Mouse (Mus musculus) cerebellum, adult 8-10 months (tissue): ENCODE results near the gene Rtn4.
A peak's percentile ranks its signal among the peaks of the same experiment; 100 is the strongest.
"Not testable (repeated sequence)": the region's sequence is repeated elsewhere in the genome, so short reads cannot be mapped to it uniquely, and the experiment has no call there.

ENCODE experiments used
- DNase-seq: peaks from one replicate; pipeline ENCODE4 v3.0.0; 2022

Gene Rtn4

GRCm38 (mm10) chr11:29714789-29715188, 22.0 kb downstream of the Rtn4 start:
- DNase-seq: no peak

- DNase-seq: no peak
Observed at GRCm38 (mm10) chr11:29715499-29715898, 22.8 kb downstream of the Rtn4 start.

GRCm38 (mm10) chr11:29718541-29718940, 25.8 kb downstream of the Rtn4 start:
- DNase-seq: no peak

- no peak for DNase-seq
Observed at GRCm38 (mm10) chr11:29719597-29719996, 26.9 kb downstream of the Rtn4 start.

- DNase-seq: no peak
Observed at GRCm38 (mm10) chr11:29724213-29724612, 31.5 kb downstream of the Rtn4 start.

GRCm38 (mm10) chr11:29725167-29725566, 32.4 kb downstream of the Rtn4 start:
- DNase-seq: no peak

- no peak for DNase-seq
Observed at GRCm38 (mm10) chr11:29725610-29726009, 32.9 kb downstream of the Rtn4 start.

- no peak for DNase-seq
Observed at GRCm38 (mm10) chr11:29727901-29728300, 35.2 kb downstream of the Rtn4 start.

GRCm38 (mm10) chr11:29739752-29740151, 47.0 kb downstream of the Rtn4 start:
- DNase-seq: no peak

- no peak for DNase-seq
Observed at GRCm38 (mm10) chr11:29744760-29745430, 52.1 kb downstream of the Rtn4 start.

- peak; percentile 43 for DNase-seq
Observed at GRCm38 (mm10) chr11:29745513-29745912, 52.8 kb downstream of the Rtn4 start.

- DNase-seq: no peak
Observed at GRCm38 (mm10) chr11:29746203-29746602, 53.5 kb downstream of the Rtn4 start.

GRCm38 (mm10) chr11:29747365-29747764, 54.6 kb downstream of the Rtn4 start:
- DNase-seq: no peak

- no peak for DNase-seq
Observed at GRCm38 (mm10) chr11:29747881-29748280, 55.1 kb downstream of the Rtn4 start.

GRCm38 (mm10) chr11:29748750-29749467, 56.2 kb downstream of the Rtn4 start:
- no peak for DNase-seq

- no peak for DNase-seq
Observed at GRCm38 (mm10) chr11:29749468-29749829, 56.7 kb downstream of the Rtn4 start.

GRCm38 (mm10) chr11:29751013-29751412, 58.3 kb downstream of the Rtn4 start:
- no peak for DNase-seq

GRCm38 (mm10) chr11:29751648-29752611, 59.2 kb downstream of the Rtn4 start:
- no peak for DNase-seq

GRCm38 (mm10) chr11:29756007-29756406, 63.3 kb downstream of the Rtn4 start:
- DNase-seq: not testable (repeated sequence)

GRCm38 (mm10) chr11:29758617-29759016, 65.9 kb downstream of the Rtn4 start:
- DNase-seq: no peak

GRCm38 (mm10) chr11:29761387-29761786, 68.6 kb downstream of the Rtn4 start:
- DNase-seq: no peak

GRCm38 (mm10) chr11:29762768-29763167, 70.0 kb downstream of the Rtn4 start:
- no peak for DNase-seq

- peak; percentile 47 for DNase-seq
Observed at GRCm38 (mm10) chr11:29765063-29765462, 72.3 kb downstream of the Rtn4 start.
